In genomic region chr5:31571023-31571608, GRCm38 (mm10) we compare ENCODE assay signal across 7 mouse cellular contexts. TPM values are rescaled to one million over a fixed set of nuclear protein-coding genes. Genes with fewer than 3 reads are reported as not detected.
DNase-seq lines count a peak whose midpoint lies in the region; ATAC-seq lines count a peak whose summit lies in the region.

No protein-coding gene starts in this region.

- H3K4me1 ChIP-seq in hindbrain, embryonic 16.5 days (ENCODE audit: control insufficient read depth, insufficient read depth, low read depth, low read length) = peaks cover 3% of the 10 kb centered on the region
- peaks cover 16% of the 10 kb centered on the region for H3K4me1 ChIP-seq in limb, embryonic 10.5 days
- H3K4me1 ChIP-seq in midbrain, embryonic 10.5 days = peaks cover 13% of the 10 kb centered on the region

- no peak overlapping the region for H3K27ac ChIP-seq in hindbrain, embryonic 16.5 days (ENCODE audit: low read depth, low read length)
- peak overlapping the region; percentile 68 for H3K27ac ChIP-seq in limb, embryonic 10.5 days
- H3K27ac ChIP-seq in midbrain, embryonic 10.5 days (replicated peaks) = peak overlapping the region; percentile 25

- no peaks in the 10 kb centered on the region for H3K27me3 ChIP-seq in hindbrain, embryonic 16.5 days (replicated peaks; ENCODE audit: control insufficient read depth, insufficient read depth, low read length)
- H3K27me3 ChIP-seq in limb, embryonic 10.5 days (ENCODE audit: low read depth, poor library complexity, severe bottlenecking) = no peaks in the 10 kb centered on the region
- H3K27me3 ChIP-seq in midbrain, embryonic 10.5 days (ENCODE audit: low read depth, poor library complexity, severe bottlenecking) = no peaks in the 10 kb centered on the region

- peak overlapping the region; percentile 47 for H3K9ac ChIP-seq in hindbrain, embryonic 16.5 days (ENCODE audit: low read depth, low read length)

- 16% methylated on average over 20 of the region's 20 CpGs for WGBS in hindbrain, embryonic 16.5 days
- 17% methylated on average over 20 of the region's 20 CpGs for WGBS in limb, embryonic 10.5 days
- 17% methylated on average over 20 of the region's 20 CpGs for WGBS in midbrain, embryonic 10.5 days

- DNase-seq in MEL-GATA-1-ER (ENCODE audit: extremely low read depth, low read depth) = peak; percentile 89
- peak; percentile 89 for DNase-seq in brain, adult 2 months (ENCODE audit: low read depth, low spot score)
- peak; percentile 47 to 58 for DNase-seq in gastrocnemius, adult 8-10 months (ENCODE audit: low spot score in 2 of 2)
- DNase-seq in limb, embryonic 10.5 days (ENCODE audit: low spot score) = no peak
- DNase-seq in midbrain, embryonic 10.5 days (ENCODE audit: low spot score) = no peak
- DNase-seq in telencephalon, adult 2 months (ENCODE audit: low read depth, low spot score) = peak; percentile 76

- no peaks in the 10 kb centered on the region for H3K36me3 ChIP-seq in hindbrain, embryonic 16.5 days (ENCODE audit: control insufficient read depth, insufficient read depth, low read length)
- peaks cover 9% of the 10 kb centered on the region; the same call in 1 of the 2 replicates for H3K36me3 ChIP-seq in limb, embryonic 10.5 days
- H3K36me3 ChIP-seq in midbrain, embryonic 10.5 days = 0 out of 2 replicates have a peak, but pooled peaks cover 2% of the 10 kb centered on the region

- H3K4me2 ChIP-seq in hindbrain, embryonic 16.5 days (ENCODE audit: low read length) = peak overlapping the region; percentile 46

- no peaks in the 10 kb centered on the region for H3K9me3 ChIP-seq in hindbrain, embryonic 16.5 days (ENCODE audit: control insufficient read depth, low read length)
- no peaks in the 10 kb centered on the region for H3K9me3 ChIP-seq in limb, embryonic 10.5 days (replicated peaks)
- H3K9me3 ChIP-seq in midbrain, embryonic 10.5 days (replicated peaks) = no peaks in the 10 kb centered on the region

- no peak for ATAC-seq in hindbrain, embryonic 16.5 days

- no peak overlapping the region for H3K4me3 ChIP-seq in hindbrain, embryonic 16.5 days (ENCODE audit: low read length)
- peak overlapping the region; percentile 26 for H3K4me3 ChIP-seq in limb, embryonic 10.5 days
- peak overlapping the region; percentile 19; the same call in 1 of the 2 replicates for H3K4me3 ChIP-seq in midbrain, embryonic 10.5 days

RNA-seq across cellular contexts. Expression of gene Mrpl33, which starts 25.6 kb away (rescaled TPM):
- 100 to 1,000 TPM; 256 to 270 (median 258) TPM for total RNA-seq in gastrocnemius, adult 8-10 months (2022)
- polyA plus RNA-seq in hindbrain, embryonic 16.5 days (2015; fragmentation: Nextera tagmentation; extraction: Ambion mirVana) = 197 and 215 TPM in 2 replicates
- polyA plus RNA-seq in limb, embryonic 10.5 days (2016; fragmentation: Nextera tagmentation; extraction: Ambion mirVana) = 254 and 274 TPM in 2 replicates
- polyA plus RNA-seq in midbrain, embryonic 10.5 days (2016; fragmentation: Nextera tagmentation; extraction: Ambion mirVana) = 231 and 233 TPM in 2 replicates

RNA-seq across cellular contexts. Expression of gene Supt7l, which starts 43.5 kb away (rescaled TPM):
- 10 to 100 TPM; 10.6 to 12.5 (median 11.2) TPM for total RNA-seq in gastrocnemius, adult 8-10 months (2022)
- 22.0 and 23.2 TPM in 2 replicates for polyA plus RNA-seq in hindbrain, embryonic 16.5 days (2015; fragmentation: Nextera tagmentation; extraction: Ambion mirVana)
- polyA plus RNA-seq in limb, embryonic 10.5 days (2016; fragmentation: Nextera tagmentation; extraction: Ambion mirVana) = 26.3 and 32.8 TPM in 2 replicates
- polyA plus RNA-seq in midbrain, embryonic 10.5 days (2016; fragmentation: Nextera tagmentation; extraction: Ambion mirVana) = 25.8 and 27.6 TPM in 2 replicates

RNA-seq across cellular contexts. Expression of gene Slc4a1ap, which starts 44.3 kb away (rescaled TPM):
- total RNA-seq in gastrocnemius, adult 8-10 months (2022) = 10 to 100 TPM; 21.0 to 25.7 (median 22.2) TPM
- 30.3 and 34.4 TPM in 2 replicates for polyA plus RNA-seq in hindbrain, embryonic 16.5 days (2015; fragmentation: Nextera tagmentation; extraction: Ambion mirVana)
- polyA plus RNA-seq in limb, embryonic 10.5 days (2016; fragmentation: Nextera tagmentation; extraction: Ambion mirVana) = 34.0 and 34.4 TPM in 2 replicates
- 30.2 and 32.4 TPM in 2 replicates for polyA plus RNA-seq in midbrain, embryonic 10.5 days (2016; fragmentation: Nextera tagmentation; extraction: Ambion mirVana)

Comparison
In these comparisons a context has a peak if more than half of its experiments do, and no peak if none do; other contexts are left out.
1. DNase-seq: peak in MEL-GATA-1-ER (single experiment), brain, adult 2 months (single experiment), gastrocnemius, adult 8-10 months (2 of 2) and telencephalon, adult 2 months (single experiment); none in limb, embryonic 10.5 days (single experiment) and midbrain, embryonic 10.5 days (single experiment).